Mouse (Mus musculus) spleen, adult 18-20 months (tissue): ENCODE measurements at regions not wholly inside any gene's neighbourhood (a gene's known extent, or its start where the extent isn't known, plus 50 kb on each side); places are given as distances from the start of the nearest gene placed in this dataset.
A peak's percentile ranks its signal among the peaks of the same experiment; 100 is the strongest.

Experiments used
- DNase-seq, 2 experiments: peaks; one replicate each; pipeline ENCODE4 v3.0.0; 2022; ENCODE audit warnings: mixed read lengths in 2 of 2

- DNase-seq: no peak
Observed at GRCm38 (mm10) chr7:145135971-145136370, 71.9 kb downstream of the 1810010D01Rik start.

GRCm38 (mm10) chr7:145132506-145132905, 75.4 kb downstream of the 1810010D01Rik start:
- DNase-seq: no peak

- no peak for DNase-seq
Observed at GRCm38 (mm10) chr7:145131438-145132159, 76.3 kb downstream of the 1810010D01Rik start.

- DNase-seq: no peak
Observed at GRCm38 (mm10) chr7:145129971-145130370, 77.9 kb downstream of the 1810010D01Rik start.

- DNase-seq: no peak
Observed at GRCm38 (mm10) chr7:145127661-145128060, 80.3 kb downstream of the 1810010D01Rik start.

GRCm38 (mm10) chr7:145127180-145127579, 80.7 kb downstream of the 1810010D01Rik start:
- no peak for DNase-seq

GRCm38 (mm10) chr7:145123996-145124601, 83.8 kb downstream of the 1810010D01Rik start:
- no peak for DNase-seq

GRCm38 (mm10) chr7:145122471-145122870, 85.4 kb downstream of the 1810010D01Rik start:
- DNase-seq: no peak

- no peak for DNase-seq
Observed at GRCm38 (mm10) chr7:145118406-145118805, 89.5 kb downstream of the 1810010D01Rik start.

GRCm38 (mm10) chr7:145114660-145115059, 93.3 kb downstream of the 1810010D01Rik start:
- peak in 1 of 2 experiments; percentile 36 for DNase-seq

GRCm38 (mm10) chr7:145114145-145114544, 93.8 kb downstream of the 1810010D01Rik start:
- DNase-seq: no peak

GRCm38 (mm10) chr7:145112887-145113531, 94.9 kb downstream of the 1810010D01Rik start:
- no peak for DNase-seq

GRCm38 (mm10) chr7:145112146-145112830, 95.6 kb downstream of the 1810010D01Rik start:
- DNase-seq: no peak

GRCm38 (mm10) chr7:145111252-145112131, 96.4 kb downstream of the 1810010D01Rik start:
- peak; percentile 55 to 60 for DNase-seq

GRCm38 (mm10) chr7:145110657-145111251, 97.2 kb downstream of the 1810010D01Rik start:
- DNase-seq: peak; percentile 48 to 56

- no peak for DNase-seq
Observed at GRCm38 (mm10) chr7:145110028-145110427, 97.9 kb downstream of the 1810010D01Rik start.

GRCm38 (mm10) chr7:145109471-145109870, 98.4 kb downstream of the 1810010D01Rik start:
- DNase-seq: no peak

GRCm38 (mm10) chr7:145108994-145109393, 98.9 kb downstream of the 1810010D01Rik start:
- no peak for DNase-seq

- no peak for DNase-seq
Observed at GRCm38 (mm10) chr7:145107575-145108170, 100.2 kb downstream of the 1810010D01Rik start.

GRCm38 (mm10) chr7:145106494-145106849, 101.4 kb downstream of the 1810010D01Rik start:
- DNase-seq: no peak

- no peak for DNase-seq
Observed at GRCm38 (mm10) chr7:145105831-145106493, 102.0 kb downstream of the 1810010D01Rik start.
